Mouse (Mus musculus): ENCODE measurements at regions not wholly inside any gene's neighbourhood (a gene's known extent, or its start where the extent isn't known, plus 50 kb on each side); places are given as distances from the start of the nearest gene placed in this dataset.

GRCm38 (mm10) chr4:125931321-125931720 lies 93.0 kb upstream of the Csf3r start:
- H3K36me3 ChIP-seq (ENCODE audit: control insufficient read depth, insufficient read depth, low read length) = no peaks in the 10 kb centered on the region
- no peaks in the 10 kb centered on the region for H3K79me2 ChIP-seq (ENCODE audit: control insufficient read depth, insufficient read depth, low read length)
- H3K4me1 ChIP-seq (ENCODE audit: control insufficient read depth, insufficient read depth, low read length) = no peaks in the 10 kb centered on the region
- H3K27me3 ChIP-seq (ENCODE audit: control insufficient read depth, insufficient read depth, low read length) = no peaks in the 10 kb centered on the region
- no peak overlapping the region for H3K9ac ChIP-seq (ENCODE audit: low read depth, low read length)
- no peak overlapping the region for H3K27ac ChIP-seq (replicated peaks; ENCODE audit: insufficient read depth, low read depth, low read length)
- no peak overlapping the region for H3K4me3 ChIP-seq (ENCODE audit: insufficient read depth, low read depth, low read length)
- TF ChIP-seq POLR2A (IDR thresholded peaks at IDR 0.05; ENCODE audit: extremely low read depth, insufficient read depth, low read length) (no peak), CTCF (IDR thresholded peaks at IDR 0.05; ENCODE audit: low read depth, low read length) (no peak)
- 37% methylated on average over 6 of the region's 6 CpGs for WGBS
- DNase-seq (ENCODE audit: extremely low read depth, low read depth, low spot score) = no peak

GRCm38 (mm10) chr4:125932036-125932756 lies 92.2 kb upstream of the Csf3r start:
- Histone ChIP-seq H3K4me3 (ENCODE audit: insufficient read depth, low read depth, low read length) (no peak overlapping the region), H3K27me3 (ENCODE audit: control insufficient read depth, insufficient read depth, low read length) (no peaks in the 10 kb centered on the region), H3K4me1 (ENCODE audit: control insufficient read depth, insufficient read depth, low read length) (no peaks in the 10 kb centered on the region), H3K27ac (replicated peaks; ENCODE audit: insufficient read depth, low read depth, low read length) (no peak overlapping the region), H3K36me3 (ENCODE audit: control insufficient read depth, insufficient read depth, low read length) (no peaks in the 10 kb centered on the region), H3K79me2 (ENCODE audit: control insufficient read depth, insufficient read depth, low read length) (no peaks in the 10 kb centered on the region), H3K9ac (ENCODE audit: low read depth, low read length) (no peak overlapping the region)
- no peak for DNase-seq (ENCODE audit: extremely low read depth, low read depth, low spot score)
- TF ChIP-seq CTCF (IDR thresholded peaks at IDR 0.05; ENCODE audit: low read depth, low read length) (no peak), POLR2A (IDR thresholded peaks at IDR 0.05; ENCODE audit: extremely low read depth, insufficient read depth, low read length) (no peak)
- WGBS = 72% methylated on average over 22 of the region's 22 CpGs

- Histone ChIP-seq H3K27me3 (ENCODE audit: control insufficient read depth, insufficient read depth, low read length) (no peaks in the 10 kb centered on the region), H3K4me3 (ENCODE audit: insufficient read depth, low read depth, low read length) (no peak overlapping the region), H3K4me1 (ENCODE audit: control insufficient read depth, insufficient read depth, low read length) (no peaks in the 10 kb centered on the region), H3K79me2 (ENCODE audit: control insufficient read depth, insufficient read depth, low read length) (no peaks in the 10 kb centered on the region), H3K27ac (replicated peaks; ENCODE audit: insufficient read depth, low read depth, low read length) (no peak overlapping the region), H3K9ac (ENCODE audit: low read depth, low read length) (no peak overlapping the region), H3K36me3 (ENCODE audit: control insufficient read depth, insufficient read depth, low read length) (no peaks in the 10 kb centered on the region)
- WGBS = 73% methylated on average over 7 of the region's 7 CpGs
- DNase-seq (ENCODE audit: extremely low read depth, low read depth, low spot score) = no peak
- TF ChIP-seq POLR2A (IDR thresholded peaks at IDR 0.05; ENCODE audit: extremely low read depth, insufficient read depth, low read length) = no peak
- no peak for TF ChIP-seq CTCF (IDR thresholded peaks at IDR 0.05; ENCODE audit: low read depth, low read length)
Measured at GRCm38 (mm10) chr4:125936357-125936756, 88.0 kb upstream of the Csf3r start.

- Histone ChIP-seq H3K9ac (ENCODE audit: low read depth, low read length) (no peak overlapping the region), H3K27me3 (ENCODE audit: control insufficient read depth, insufficient read depth, low read length) (no peaks in the 10 kb centered on the region), H3K36me3 (ENCODE audit: control insufficient read depth, insufficient read depth, low read length) (no peaks in the 10 kb centered on the region), H3K79me2 (ENCODE audit: control insufficient read depth, insufficient read depth, low read length) (no peaks in the 10 kb centered on the region), H3K4me1 (ENCODE audit: control insufficient read depth, insufficient read depth, low read length) (peaks cover 5% of the 10 kb centered on the region; the same call in 1 of the 2 replicates), H3K4me3 (ENCODE audit: insufficient read depth, low read depth, low read length) (no peak overlapping the region), H3K27ac (replicated peaks; ENCODE audit: insufficient read depth, low read depth, low read length) (no peak overlapping the region)
- TF ChIP-seq CTCF (IDR thresholded peaks at IDR 0.05; ENCODE audit: low read depth, low read length) (no peak), POLR2A (IDR thresholded peaks at IDR 0.05; ENCODE audit: extremely low read depth, insufficient read depth, low read length) (no peak)
- WGBS = 46% methylated on average over 6 of the region's 6 CpGs
- peak; percentile 37 for DNase-seq (ENCODE audit: extremely low read depth, low read depth, low spot score)
Measured at GRCm38 (mm10) chr4:125938186-125938585, 86.2 kb upstream of the Csf3r start.

GRCm38 (mm10) chr4:125941266-125941665 lies 83.1 kb upstream of the Csf3r start:
- WGBS = 20% methylated on average over 5 of the region's 5 CpGs
- H3K4me3 ChIP-seq (ENCODE audit: insufficient read depth, low read depth, low read length) = no peak overlapping the region
- peak; percentile 67 for DNase-seq (ENCODE audit: extremely low read depth, low read depth, low spot score)
- no peaks in the 10 kb centered on the region for H3K36me3 ChIP-seq (ENCODE audit: control insufficient read depth, insufficient read depth, low read length)
- no peak for TF ChIP-seq POLR2A (IDR thresholded peaks at IDR 0.05; ENCODE audit: extremely low read depth, insufficient read depth, low read length)
- no peaks in the 10 kb centered on the region for H3K27me3 ChIP-seq (ENCODE audit: control insufficient read depth, insufficient read depth, low read length)
- no peak overlapping the region for H3K27ac ChIP-seq (replicated peaks; ENCODE audit: insufficient read depth, low read depth, low read length)
- no peak overlapping the region for H3K9ac ChIP-seq (ENCODE audit: low read depth, low read length)
- no peaks in the 10 kb centered on the region for H3K79me2 ChIP-seq (ENCODE audit: control insufficient read depth, insufficient read depth, low read length)
- H3K4me1 ChIP-seq (ENCODE audit: control insufficient read depth, insufficient read depth, low read length) = peaks cover 5% of the 10 kb centered on the region; the same call in 1 of the 2 replicates

GRCm38 (mm10) chr4:125941916-125942315 lies 82.4 kb upstream of the Csf3r start:
- no peak for DNase-seq (ENCODE audit: extremely low read depth, low read depth, low spot score)
- Histone ChIP-seq H3K79me2 (ENCODE audit: control insufficient read depth, insufficient read depth, low read length) (no peaks in the 10 kb centered on the region), H3K4me3 (ENCODE audit: insufficient read depth, low read depth, low read length) (no peak overlapping the region), H3K27ac (replicated peaks; ENCODE audit: insufficient read depth, low read depth, low read length) (no peak overlapping the region), H3K27me3 (ENCODE audit: control insufficient read depth, insufficient read depth, low read length) (no peaks in the 10 kb centered on the region), H3K9ac (ENCODE audit: low read depth, low read length) (no peak overlapping the region), H3K36me3 (ENCODE audit: control insufficient read depth, insufficient read depth, low read length) (no peaks in the 10 kb centered on the region), H3K4me1 (ENCODE audit: control insufficient read depth, insufficient read depth, low read length) (peaks cover 5% of the 10 kb centered on the region; the same call in 1 of the 2 replicates)
- no peak for TF ChIP-seq POLR2A (IDR thresholded peaks at IDR 0.05; ENCODE audit: extremely low read depth, insufficient read depth, low read length)
- peak; percentile 65 for TF ChIP-seq CTCF (IDR thresholded peaks at IDR 0.05; ENCODE audit: low read depth, low read length)
- 47% methylated on average over 3 of the region's 3 CpGs for WGBS
